Mouse (Mus musculus) CD8-positive naive resting alpha-beta T cell, adult 2 months (primary cell): Measurements from ENCODE around the gene Nrip2.

Source experiments
- DNase-seq, 2 experiments: peaks; one replicate each; pipeline ENCODE4 v3.0.0; 2022; ENCODE audit warnings: low read depth in 2 of 2, low spot score in 2 of 2

The Nrip2 gene

DNA sequence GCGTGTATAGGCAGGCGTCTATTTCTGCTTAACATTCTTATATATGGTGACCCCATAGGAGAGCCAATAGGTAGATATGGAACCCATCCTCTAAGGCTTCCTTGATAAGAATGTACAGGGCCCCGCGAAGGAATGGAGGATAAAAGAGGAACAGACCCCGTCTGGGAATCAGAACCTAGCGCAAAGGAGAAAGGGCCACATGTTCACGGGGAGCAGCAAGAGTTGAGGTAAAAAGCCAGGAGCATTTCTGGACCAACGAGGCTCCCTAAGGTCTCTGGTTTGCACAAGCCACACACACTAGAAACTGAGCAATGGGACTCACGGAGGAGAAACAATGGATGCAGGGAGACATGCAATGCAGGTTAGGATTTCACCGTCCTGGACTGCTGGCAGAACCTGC lies 38.2 kb downstream of the Nrip2 start:
- DNase-seq, result no peak

DNA sequence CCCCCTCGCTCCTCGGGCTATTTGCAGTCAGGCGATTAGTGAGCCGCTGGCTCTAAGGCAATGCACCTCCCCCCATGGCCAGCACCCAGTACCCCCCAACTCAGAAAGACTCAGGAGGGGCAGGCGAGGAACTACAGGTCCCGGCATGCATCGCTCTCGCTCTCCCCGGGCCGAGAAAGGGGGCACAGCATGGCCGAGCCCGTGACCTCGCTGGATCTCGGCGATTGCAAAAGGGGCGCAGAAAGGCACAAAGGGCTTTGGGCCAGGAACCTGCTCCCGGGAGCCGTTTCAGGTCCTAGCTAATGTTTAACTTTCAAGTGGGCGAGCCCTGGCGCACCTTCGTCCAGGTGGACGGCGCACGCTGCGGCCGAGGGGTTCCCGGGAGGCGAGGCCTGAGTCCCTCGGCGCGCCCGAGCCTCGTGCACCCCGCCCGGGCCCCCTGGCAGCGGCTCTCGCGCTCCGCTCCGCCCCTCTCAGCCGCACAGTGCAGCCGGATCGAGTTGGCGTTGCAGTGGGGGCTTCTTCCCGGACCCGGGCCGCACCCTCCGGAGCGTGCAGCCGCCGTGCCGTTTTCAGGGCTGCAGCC lies 38.7 kb downstream of the Nrip2 start:
- DNase-seq, result peak; percentile 20 to 27

DNA sequence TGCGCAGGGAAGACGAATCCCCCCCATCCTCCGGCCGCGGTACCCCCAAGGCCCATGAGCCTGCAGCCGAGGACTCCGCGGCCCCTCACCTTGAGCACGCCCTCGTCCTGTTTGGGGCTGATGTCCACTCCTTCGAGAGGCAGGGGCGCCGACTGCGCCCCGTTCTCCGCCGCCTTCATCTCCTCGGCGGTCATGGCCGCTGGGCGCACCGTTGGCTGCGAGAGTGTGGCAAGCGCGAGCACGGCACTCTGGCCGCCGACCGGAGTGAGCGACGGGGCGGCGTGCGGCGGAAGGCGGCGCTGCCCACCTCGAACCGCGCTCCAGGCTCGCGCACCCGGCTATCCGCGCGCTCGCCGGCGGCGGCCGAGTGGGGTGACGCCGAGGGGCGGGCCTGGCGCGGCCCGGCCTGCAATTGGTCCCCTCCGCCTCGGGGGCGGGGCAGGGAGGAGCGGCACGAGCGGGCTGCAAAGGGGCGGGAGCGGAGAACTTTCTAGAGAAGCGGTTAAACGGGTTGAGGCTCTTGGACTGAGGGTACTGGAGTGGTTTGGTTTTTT lies 39.3 kb downstream of the Nrip2 start, which contains the start of gene Fkbp4:
Gene Fkbp4 (minus strand): TSS at position 361 of the 554 bp plus-strand sequence.
- DNase-seq, result peak; percentile 83 to 87

DNA sequence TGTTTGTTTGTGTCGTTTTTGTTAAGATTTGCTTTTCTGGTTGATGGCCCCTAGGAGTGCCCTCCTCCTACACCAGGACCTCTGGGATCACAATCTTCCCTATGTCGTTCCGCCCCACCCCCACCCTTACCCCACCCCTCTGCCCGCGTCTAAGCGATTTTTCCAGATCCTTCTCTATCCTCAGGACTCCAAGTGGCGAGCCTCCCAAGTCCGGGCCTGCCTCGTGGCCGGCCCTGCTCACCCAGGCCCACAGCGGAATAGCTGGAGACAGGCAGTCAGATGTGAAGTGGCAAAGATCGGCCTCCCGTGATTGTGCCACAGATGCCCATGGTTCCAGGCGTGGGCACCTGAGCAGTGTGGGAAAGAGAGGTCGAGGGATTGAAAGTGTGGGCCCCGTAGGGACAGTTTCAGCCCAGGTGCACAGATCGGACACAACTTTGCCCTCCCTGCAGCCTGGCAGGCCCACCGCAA lies 39.8 kb downstream of the Nrip2 start:
- no peak for DNase-seq

DNA sequence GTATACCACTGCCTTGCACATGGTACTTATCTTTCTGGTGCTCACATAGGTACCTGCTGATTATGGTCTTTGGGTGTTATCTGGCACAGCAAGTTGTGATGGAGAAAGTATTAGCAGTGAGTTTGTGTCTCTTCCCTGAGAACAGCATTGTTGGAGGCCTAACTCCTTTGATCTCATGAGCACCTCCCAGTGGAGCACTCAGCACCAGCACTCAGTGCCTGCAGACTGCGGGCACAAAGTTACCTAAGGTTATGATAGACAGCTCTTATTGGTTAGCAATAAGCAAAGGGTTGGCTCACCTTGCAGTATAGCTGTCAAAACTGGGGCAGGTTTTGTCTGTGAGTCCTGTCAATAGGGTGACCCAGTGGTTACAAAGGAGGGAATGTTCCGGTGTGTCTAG lies 41.1 kb downstream of the Nrip2 start:
- no peak for DNase-seq

DNA sequence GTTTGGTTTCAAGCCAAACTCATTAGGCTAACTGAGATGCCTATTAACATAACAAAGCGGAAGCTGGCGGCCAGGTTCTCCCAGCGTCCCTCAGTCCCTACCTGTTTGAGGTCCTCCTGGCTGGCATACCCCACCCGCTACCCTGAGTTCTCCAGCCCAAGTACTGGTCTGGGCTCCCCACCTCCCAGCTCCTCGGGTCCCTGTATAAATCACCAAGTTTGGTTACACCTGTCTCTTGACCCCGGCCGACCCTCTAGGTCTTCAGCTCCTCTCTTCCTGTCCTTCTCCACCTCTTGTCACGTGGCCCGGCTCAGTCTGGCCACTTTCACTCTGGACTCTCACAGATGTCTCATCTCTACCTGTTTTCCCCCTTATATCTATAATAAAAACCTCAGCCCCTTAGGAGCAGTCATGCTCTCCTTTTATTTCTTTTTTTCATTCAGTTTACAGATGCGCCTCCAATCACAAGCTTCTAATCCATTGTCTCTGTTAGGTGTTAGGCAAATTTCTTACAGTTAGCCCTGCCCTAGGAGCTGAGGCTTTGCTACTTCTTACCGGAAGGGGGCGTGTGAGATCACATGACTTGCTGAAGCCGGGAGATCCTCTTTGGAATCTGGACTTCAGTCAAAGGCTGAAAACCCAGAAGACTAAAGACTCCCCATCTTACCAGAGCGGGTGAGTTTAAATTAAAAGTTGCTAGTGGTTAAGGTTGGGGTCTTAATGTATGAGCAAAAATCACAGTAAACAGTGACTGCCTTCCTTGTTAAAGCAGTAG lies 46.9 kb downstream of the Nrip2 start:
- peak in 1 of 2 experiments; percentile 21 for DNase-seq

DNA sequence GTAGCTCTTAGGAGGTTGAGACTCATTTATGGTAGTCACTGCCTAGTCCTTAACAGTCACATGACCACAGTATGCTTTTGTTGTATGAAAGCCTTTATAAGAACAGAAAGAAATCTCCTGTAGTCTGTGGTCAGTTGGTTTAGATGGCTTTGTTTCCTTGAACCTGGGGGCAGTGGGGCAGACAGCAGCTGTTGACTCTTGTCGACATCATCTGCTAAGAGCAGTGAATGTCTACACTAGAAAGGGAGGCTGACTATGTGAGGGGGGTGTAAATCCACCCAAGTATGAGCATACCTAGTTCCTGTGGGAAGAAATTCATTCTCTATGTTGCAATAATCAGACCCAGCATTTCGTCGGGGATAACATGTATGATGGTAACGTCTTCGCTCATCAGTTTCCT lies 48.0 kb downstream of the Nrip2 start:
- no peak for DNase-seq

DNA sequence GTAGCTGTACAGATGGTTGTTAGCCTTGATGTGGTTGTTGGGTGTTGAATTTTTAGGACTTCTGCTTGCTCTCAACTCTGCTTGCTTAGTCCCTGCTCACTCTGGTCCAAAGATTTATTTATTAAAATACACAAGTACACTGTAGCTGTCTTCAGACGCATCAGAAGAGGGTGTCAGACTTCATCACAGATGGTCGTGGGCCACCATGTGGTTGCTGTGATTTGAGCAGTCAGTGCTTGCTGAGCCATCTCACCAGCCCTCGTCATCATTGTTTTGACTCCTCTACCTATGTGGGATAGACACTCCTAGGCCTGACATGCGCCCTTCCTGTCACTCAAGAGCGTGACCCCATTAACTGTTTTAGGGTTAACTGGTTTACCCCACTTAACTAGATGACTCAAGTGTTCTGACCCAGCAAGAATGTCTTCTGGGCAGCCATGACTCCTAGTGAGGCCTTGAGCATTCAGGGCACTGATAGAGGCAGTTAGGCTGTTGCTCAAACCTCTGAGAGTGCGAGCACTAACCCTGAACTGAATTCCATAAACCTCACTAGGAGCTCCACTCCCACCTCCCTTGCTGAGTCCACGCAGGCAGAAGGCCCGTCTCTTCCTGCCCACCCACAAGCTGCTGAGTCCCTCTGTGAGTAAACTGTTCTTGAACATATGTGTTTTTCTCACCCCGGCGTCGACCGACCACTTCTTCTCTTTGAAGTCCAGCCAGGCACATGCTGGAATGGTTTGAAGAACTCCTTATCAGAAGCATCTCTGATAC lies 56.9 kb downstream of the Nrip2 start:
- DNase-seq, result no peak

DNA sequence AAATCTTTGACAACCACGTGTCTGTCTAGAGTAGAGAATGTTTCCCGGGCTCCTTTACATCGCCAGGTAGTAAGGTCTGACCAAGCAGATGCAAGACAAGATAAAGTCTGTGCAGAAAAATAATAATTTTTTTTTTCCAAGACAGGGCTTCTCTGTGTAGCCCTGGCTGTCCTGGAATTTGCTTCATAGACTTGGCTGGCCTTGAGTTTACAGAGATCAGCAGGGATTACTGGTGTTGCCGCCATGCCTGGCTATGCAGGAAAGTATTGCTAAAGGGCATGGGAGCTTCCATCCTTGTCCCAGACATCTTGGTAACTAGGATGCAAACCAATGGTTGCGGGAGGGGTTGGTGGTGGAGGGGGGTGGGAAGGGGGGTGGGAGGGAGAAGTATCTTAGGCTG lies 58.1 kb downstream of the Nrip2 start:
- no peak for DNase-seq

DNA sequence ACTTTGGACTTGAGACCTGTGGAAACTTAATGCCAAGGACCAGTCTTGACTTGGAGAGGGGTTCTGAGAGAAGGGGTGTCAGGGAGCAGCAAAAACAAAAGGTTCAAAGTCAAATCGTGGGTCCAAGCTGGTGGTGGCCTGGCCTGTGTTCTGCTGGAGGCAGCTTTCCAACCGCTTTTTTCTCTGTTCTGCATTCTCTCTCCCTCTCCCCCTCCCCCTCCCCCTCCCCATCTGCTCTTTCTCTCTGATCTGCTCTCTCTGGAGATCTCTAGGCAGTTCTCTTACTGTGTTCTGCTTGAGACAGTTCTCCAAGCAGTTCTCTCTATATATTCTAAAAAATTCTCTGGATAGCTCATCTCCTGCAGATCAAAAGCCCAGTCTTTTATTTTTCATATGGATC lies 61.2 kb downstream of the Nrip2 start:
- no peak for DNase-seq

DNA sequence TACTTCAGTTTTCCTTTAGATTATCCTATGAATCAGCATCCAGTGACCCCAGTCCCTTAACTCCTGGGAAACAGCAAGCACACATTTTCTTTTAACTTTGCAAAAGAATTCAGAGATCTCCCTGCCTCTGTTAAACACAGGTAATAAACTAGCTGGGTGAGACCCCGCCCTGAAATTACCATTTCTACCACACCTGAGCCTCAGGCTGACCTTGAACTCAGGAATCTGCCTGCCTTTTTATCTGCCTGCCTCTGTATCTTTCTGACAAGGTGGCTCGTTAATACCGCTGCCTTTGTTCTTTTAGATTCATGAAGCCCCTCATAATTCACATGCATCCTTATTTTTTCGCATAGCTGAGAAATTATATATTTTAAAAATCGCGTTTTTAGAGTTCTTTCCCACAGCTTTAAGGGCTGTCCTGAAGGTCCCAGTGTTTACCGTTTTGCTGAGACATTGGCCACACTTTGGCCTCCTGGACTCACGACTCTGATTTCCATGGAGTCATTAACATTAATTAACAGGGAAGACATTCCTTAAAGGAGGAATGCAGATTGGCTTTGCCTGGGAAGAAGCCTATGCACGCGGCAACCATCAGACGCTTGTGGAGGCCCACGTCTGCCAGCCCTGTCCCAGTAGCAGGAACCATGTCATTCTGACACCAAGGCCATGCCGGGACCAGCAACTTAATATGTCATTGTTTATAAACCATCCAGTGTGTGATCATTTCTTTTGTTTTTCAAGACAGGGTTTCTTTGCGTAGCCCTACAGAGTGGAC lies 61.8 kb downstream of the Nrip2 start:
- DNase-seq, result no peak

DNA sequence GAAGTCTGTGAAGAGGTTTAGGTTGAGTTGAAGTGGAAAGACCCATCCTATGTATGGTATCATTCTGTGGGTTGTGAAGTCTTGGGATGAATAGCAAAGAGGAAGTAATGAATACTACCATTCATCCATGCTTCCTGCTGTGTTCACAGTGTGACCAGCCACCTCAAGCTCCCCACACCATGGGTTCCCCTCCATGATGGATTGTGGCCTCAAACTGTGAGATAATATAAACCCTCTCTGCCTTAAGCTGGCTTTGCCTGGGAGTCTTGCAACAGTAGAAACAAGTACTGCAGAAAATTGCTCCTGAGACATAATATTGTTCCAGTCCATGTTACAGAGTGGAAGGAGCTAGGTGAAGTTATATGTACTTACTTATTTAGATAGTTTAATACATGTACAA lies 62.5 kb downstream of the Nrip2 start:
- DNase-seq, result no peak

DNA sequence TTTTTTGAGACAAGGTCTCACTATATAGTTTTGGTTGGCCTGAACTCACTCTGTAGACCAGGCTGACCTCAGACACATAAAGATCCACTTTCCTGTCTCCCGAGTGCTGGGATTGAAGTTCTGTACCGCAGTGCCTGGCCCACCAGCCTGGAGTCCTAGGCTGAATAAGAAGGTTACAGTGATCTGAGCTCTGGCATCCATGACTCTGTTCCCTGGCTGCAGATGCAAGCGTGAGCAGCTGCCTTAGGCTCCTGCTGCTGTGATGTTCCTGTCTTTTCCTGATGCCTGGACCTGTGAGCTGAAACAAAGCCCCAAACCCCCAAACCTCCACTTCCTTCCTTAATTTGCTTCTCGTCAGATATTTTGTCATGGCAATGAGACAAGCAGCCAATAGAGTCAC lies 65.9 kb downstream of the Nrip2 start:
- no peak for DNase-seq
